Mouse (Mus musculus): ENCODE measurements around the gene Ppfibp2.

- no peak for TF ChIP-seq HCFC1 (IDR thresholded peaks at IDR 0.05; ENCODE audit: borderline replicate concordance, insufficient read depth, low read length)
- TF ChIP-seq CHD2 (IDR thresholded peaks at IDR 0.05; ENCODE audit: low read depth, low read length) = no peak
- TF ChIP-seq ZC3H11A (IDR thresholded peaks at IDR 0.05; ENCODE audit: borderline replicate concordance, low read depth, low read length) = no peak
- TF ChIP-seq ZNF384 (IDR thresholded peaks at IDR 0.05; ENCODE audit: low read depth, low read length) = no peak
Observed at GRCm38 (mm10) chr7:107596753-107597152, 1.7 kb downstream of the Ppfibp2 start.

Measured in ES-E14 (cell line).